Mouse (Mus musculus) limb, embryonic 11.5 days (tissue): ENCODE results near the gene Card10. TPM values are rescaled to one million over a fixed set of nuclear protein-coding genes. Genes with fewer than 3 reads are reported as not detected.

ENCODE experiments used
- ATAC-seq: fragments of 200-750 bp; cut with Nextera tagmentation; 2 replicates; pipeline ENCODE4 v1.8.0; 2017; ENCODE audit warnings: low read depth; ENCODE audit not compliant: insufficient number of reproducible peaks, low FRiP score, low TSS enrichment
- DNase-seq: peaks from one replicate; pipeline ENCODE4 v3.0.0-alpha.2; 2015; ENCODE audit warnings: low spot score
- H3K27ac ChIP-seq: fragments of 300-500 bp; sonication (generic); replicated peaks from 2 replicates; pipeline ENCODE4 v1.5.1; 2014; ENCODE audit warnings: low read depth, mild to moderate bottlenecking, low read length
- H3K27me3 ChIP-seq: fragments of 300-500 bp; sonication (generic); 2 replicates; pipeline ENCODE4 v1.6.1; 2014; ENCODE audit warnings: mild to moderate bottlenecking, low read length, mixed read lengths; ENCODE audit not compliant: control insufficient read depth, insufficient read depth
- H3K36me3 ChIP-seq: fragments of 300-500 bp; sonication (generic); 2 replicates; pipeline ENCODE4 v1.6.1; 2014; ENCODE audit warnings: mild to moderate bottlenecking, low read length, moderate library complexity, mixed read lengths; ENCODE audit not compliant: control insufficient read depth, insufficient read depth
- H3K4me1 ChIP-seq: fragments of 300-500 bp; sonication (generic); 2 replicates; pipeline ENCODE4 v1.6.1; 2014; ENCODE audit warnings: low read length, mixed read lengths; ENCODE audit not compliant: control insufficient read depth, insufficient read depth
- H3K4me2 ChIP-seq: fragments of 300-500 bp; sonication (generic); 2 replicates; pipeline ENCODE4 v1.6.1; 2014; ENCODE audit warnings: low read depth, mild to moderate bottlenecking, moderate library complexity; ENCODE audit not compliant: severe bottlenecking
- H3K4me3 ChIP-seq: fragments of 300-500 bp; sonication (generic); 2 replicates; pipeline ENCODE4 v1.5.1; 2014; ENCODE audit warnings: low read depth, low read length
- H3K9ac ChIP-seq: fragments of 300-500 bp; sonication (generic); 2 replicates; pipeline ENCODE4 v1.6.1; 2014; ENCODE audit warnings: mild to moderate bottlenecking, low read length
- H3K9me3 ChIP-seq: fragments of 300-500 bp; sonication (generic); 2 replicates; pipeline ENCODE4 v1.6.1; 2016; ENCODE audit warnings: low read length; ENCODE audit not compliant: control insufficient read depth
- WGBS: fragments of 180-500 bp; shearing (Covaris S2); extraction: QIAGEN DNeasy Blood & Tissue Kit; methylation state at CpG from one replicate; pipeline ENCODE4 v1.1.7; 2014; 5-methylcytosine and 5-hydroxymethylcytosine counted together
- polyA plus RNA-seq: library from polyadenylated mRNA; unstranded; fragments of >200 nt; fragmentation: Nextera tagmentation; extraction: Ambion mirVana; gene quantifications from 2 replicates; pipeline ENCODE4 v1.2.1, GENCODE M21; 2014

The Card10 gene
- polyA plus RNA-seq, 1 experiment from 2014 or later = 3.5 TPM

- no peak overlapping the region for H3K4me3 ChIP-seq
- no peak overlapping the region for H3K9ac ChIP-seq
- DNase-seq (no peak), ATAC-seq (no peak)
- H3K9me3 ChIP-seq = no peaks in the 10 kb centered on the region
- H3K36me3 ChIP-seq = no peaks in the 10 kb centered on the region
- H3K27me3 ChIP-seq = peaks cover 66% of the 10 kb centered on the region
- no peak overlapping the region for H3K4me2 ChIP-seq
- H3K27ac ChIP-seq = no peak overlapping the region
- 65% methylated on average over 9 of the region's 9 CpGs for WGBS
- H3K4me1 ChIP-seq = peaks cover 16% of the 10 kb centered on the region
These were observed 1.3 kb downstream of the Card10 start for GRCm38 (mm10) chr15:78801571-78801970.

- WGBS = 58% methylated on average over 21 of the region's 21 CpGs
- no peak overlapping the region for H3K4me2 ChIP-seq
- H3K27ac ChIP-seq = no peak overlapping the region
- no peaks in the 10 kb centered on the region for H3K36me3 ChIP-seq
- H3K4me3 ChIP-seq = no peak overlapping the region
- no peak overlapping the region for H3K9ac ChIP-seq
- DNase-seq (no peak), ATAC-seq (no peak)
- H3K4me1 ChIP-seq = peaks cover 22% of the 10 kb centered on the region
- H3K27me3 ChIP-seq = peaks cover 57% of the 10 kb centered on the region
- H3K9me3 ChIP-seq = no peaks in the 10 kb centered on the region
These were observed 3.8 kb downstream of the Card10 start for GRCm38 (mm10) chr15:78799029-78799428.

GRCm38 (mm10) chr15:78797060-78797329, 5.8 kb downstream of the Card10 start:
- no peak overlapping the region for H3K4me2 ChIP-seq
- WGBS = 49% methylated on average over 8 of the region's 8 CpGs
- H3K4me3 ChIP-seq = no peak overlapping the region
- DNase-seq (no peak), ATAC-seq (no peak)
- no peak overlapping the region for H3K9ac ChIP-seq
- peaks cover 14% of the 10 kb centered on the region for H3K4me1 ChIP-seq
- peaks cover 37% of the 10 kb centered on the region for H3K27me3 ChIP-seq
- H3K36me3 ChIP-seq = no peaks in the 10 kb centered on the region
- H3K27ac ChIP-seq = no peak overlapping the region
- no peaks in the 10 kb centered on the region for H3K9me3 ChIP-seq

DNA sequence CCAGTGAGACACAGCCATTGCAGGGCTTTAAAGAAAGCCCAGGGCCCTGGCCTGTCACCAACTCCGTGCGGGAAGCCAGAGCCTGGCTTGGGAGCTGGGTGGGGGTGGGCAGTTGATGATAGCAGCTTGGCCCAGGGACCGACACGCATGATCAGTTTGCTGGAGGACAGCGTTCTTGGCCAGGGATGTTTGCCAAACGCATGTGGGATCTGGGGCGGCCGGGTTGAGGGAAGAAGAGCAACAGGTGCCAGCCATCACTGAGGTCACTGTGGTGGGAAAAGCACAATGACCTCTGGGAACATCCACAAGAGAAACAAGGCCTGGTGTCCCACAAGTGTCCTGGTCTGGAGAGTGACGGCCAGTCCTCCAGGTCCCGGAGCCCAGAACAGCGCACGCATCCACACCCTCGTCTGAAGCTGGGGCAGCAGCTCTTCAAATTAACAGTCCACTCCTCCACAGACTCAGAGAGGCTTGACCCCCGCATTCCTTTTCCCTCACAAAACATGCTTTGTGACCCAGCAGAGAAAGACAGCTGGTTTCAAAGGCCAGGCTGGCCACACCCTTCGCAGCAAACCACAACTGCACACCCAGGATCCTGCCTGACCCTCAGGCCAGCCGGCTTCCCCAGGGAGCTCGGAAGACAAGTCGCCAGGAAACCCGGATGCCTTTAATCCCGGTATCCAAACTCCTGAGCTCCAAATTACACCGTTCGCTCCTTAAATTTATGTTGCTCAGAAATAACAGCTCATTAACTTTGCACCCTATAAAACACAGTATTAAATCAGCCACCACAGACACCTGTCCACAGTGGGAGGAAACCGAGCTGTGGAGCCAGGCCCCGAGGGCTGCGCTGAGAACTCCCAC, 6.4 kb downstream of the Card10 start:
- no peaks in the 10 kb centered on the region for H3K36me3 ChIP-seq
- peaks cover 31% of the 10 kb centered on the region for H3K27me3 ChIP-seq
- 0 out of 2 replicates have a peak overlapping the region, but pooled peaks have one; percentile 2 for H3K4me2 ChIP-seq
- H3K4me3 ChIP-seq = no peak overlapping the region
- no peak overlapping the region for H3K9ac ChIP-seq
- H3K4me1 ChIP-seq = peaks cover 14% of the 10 kb centered on the region
- no peak overlapping the region for H3K27ac ChIP-seq
- no peaks in the 10 kb centered on the region for H3K9me3 ChIP-seq
- ATAC-seq (peak; percentile 77), DNase-seq (peak; percentile 77)
- 27% methylated on average over 25 of the region's 25 CpGs for WGBS

GRCm38 (mm10) chr15:78790990-78791389, 11.9 kb downstream of the Card10 start:
- no peak overlapping the region for H3K4me3 ChIP-seq
- H3K4me2 ChIP-seq = no peak overlapping the region
- H3K36me3 ChIP-seq = no peaks in the 10 kb centered on the region
- H3K4me1 ChIP-seq = peaks cover 2% of the 10 kb centered on the region; the same call in 1 of the 2 replicates
- no peak overlapping the region for H3K9ac ChIP-seq
- H3K27me3 ChIP-seq = peaks cover 4% of the 10 kb centered on the region; the same call in 1 of the 2 replicates
- no peaks in the 10 kb centered on the region for H3K9me3 ChIP-seq
- ATAC-seq = no peak
- H3K27ac ChIP-seq = no peak overlapping the region
- WGBS = 86% methylated on average over 12 of the region's 12 CpGs
- no peak for DNase-seq

- ATAC-seq = no peak
These were observed 12.4 kb downstream of the Card10 start for GRCm38 (mm10) chr15:78790451-78790850.

GRCm38 (mm10) chr15:78789721-78790323, 13.0 kb downstream of the Card10 start:
- Histone ChIP-seq H3K9ac (no peak overlapping the region), H3K4me2 (no peak overlapping the region), H3K27me3 (no peaks in the 10 kb centered on the region), H3K4me1 (0 out of 2 replicates have a peak, but pooled peaks cover 4% of the 10 kb centered on the region), H3K36me3 (no peaks in the 10 kb centered on the region), H3K9me3 (no peaks in the 10 kb centered on the region), H3K4me3 (no peak overlapping the region), H3K27ac (no peak overlapping the region)
- DNase-seq (no peak), ATAC-seq (no peak)
- WGBS = 88% methylated on average over 13 of the region's 13 CpGs

More at GRCm38 (mm10) chr15:78790451-78790850, 12.4 kb downstream of the Card10 start:
- no peak for DNase-seq
- Histone ChIP-seq H3K4me2 (no peak overlapping the region), H3K36me3 (no peaks in the 10 kb centered on the region), H3K4me1 (0 out of 2 replicates have a peak, but pooled peaks cover 4% of the 10 kb centered on the region), H3K27ac (no peak overlapping the region), H3K9me3 (no peaks in the 10 kb centered on the region), H3K4me3 (no peak overlapping the region), H3K27me3 (peaks cover 2% of the 10 kb centered on the region; the same call in 1 of the 2 replicates), H3K9ac (no peak overlapping the region)
- WGBS = 70% methylated on average over 4 of the region's 4 CpGs

DNA sequence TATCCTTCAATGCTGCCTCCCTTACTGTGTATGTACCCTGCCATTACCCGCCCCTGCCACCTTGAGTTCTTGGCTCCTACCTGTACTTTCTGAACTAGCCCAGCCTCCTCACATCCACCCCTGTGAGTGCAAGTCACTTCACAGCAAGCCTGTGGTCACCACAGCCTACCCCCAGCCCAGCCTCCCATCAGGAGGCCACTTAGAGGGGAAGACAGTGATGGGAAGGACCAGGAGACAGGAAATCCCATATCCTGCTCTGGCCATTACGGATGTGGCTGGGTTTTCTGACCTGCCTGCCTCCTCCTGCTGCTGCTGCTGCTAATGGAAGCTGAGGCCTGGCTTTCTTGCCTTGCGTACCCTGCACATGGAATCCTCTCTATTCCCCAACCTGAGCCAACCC, 14.8 kb downstream of the Card10 start:
- Histone ChIP-seq H3K4me3 (no peak overlapping the region), H3K4me1 (0 out of 2 replicates have a peak, but pooled peaks cover 4% of the 10 kb centered on the region), H3K36me3 (no peaks in the 10 kb centered on the region), H3K27ac (no peak overlapping the region), H3K27me3 (no peaks in the 10 kb centered on the region), H3K9me3 (no peaks in the 10 kb centered on the region), H3K9ac (no peak overlapping the region), H3K4me2 (no peak overlapping the region)
- WGBS = 66% methylated on average over 3 of the region's 3 CpGs
- DNase-seq (no peak), ATAC-seq (no peak)
